Mouse (Mus musculus): ENCODE results near the gene Pax1. TPM values are rescaled to one million over a fixed set of nuclear protein-coding genes. Genes with fewer than 3 reads are reported as not detected.

Pax1 gene
- total and polyA plus RNA-seq, 3 experiments = 0.08 TPM; not detected in 2

DNA sequence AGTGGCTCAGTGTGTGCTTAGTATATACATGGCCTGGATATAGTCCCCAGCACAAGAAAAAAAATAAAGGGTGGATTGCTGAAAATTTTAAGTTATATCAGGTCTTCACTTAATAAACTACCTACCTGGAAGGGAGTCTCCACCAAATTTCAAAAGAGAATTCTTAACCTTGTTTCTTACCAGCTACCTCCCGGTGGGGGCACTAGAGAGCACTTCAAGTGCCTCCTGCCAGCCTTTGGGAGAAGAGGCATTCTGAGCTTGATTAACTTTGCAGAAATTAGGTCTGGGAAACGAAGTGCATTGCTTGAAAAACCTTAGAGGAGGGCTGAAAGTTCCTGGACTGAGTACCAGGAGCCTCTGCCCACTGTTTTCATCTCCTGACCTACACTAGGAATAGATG lies 19.5 kb upstream of the Pax1 start:
- no peak overlapping the region for H3K4me3 ChIP-seq
- intact Hi-C loops (cut with DNase I) = no loop called here
- H3K36me3 ChIP-seq (ENCODE audit: control insufficient read depth, insufficient read depth, low read length) = no peaks in the 10 kb centered on the region
- no peak for TF ChIP-seq EP300 (IDR thresholded peaks at IDR 0.05; ENCODE audit: insufficient read depth, low read depth, low read length)
- peak; percentile 58 for TF ChIP-seq CTCF (IDR thresholded peaks at IDR 0.05)
- no peak for DNase-seq
- H3K79me2 ChIP-seq (replicated peaks; ENCODE audit: control insufficient read depth, insufficient read depth, low read length) = no peaks in the 10 kb centered on the region
- 5% methylated on average over 2 of the region's 2 CpGs for WGBS
- H3K4me1 ChIP-seq (ENCODE audit: control insufficient read depth, insufficient read depth, low read length) = no peaks in the 10 kb centered on the region
- H3K9ac ChIP-seq (ENCODE audit: low read depth, low read length) = no peak overlapping the region
- no peak overlapping the region for H3K27ac ChIP-seq
- H3K27me3 ChIP-seq (ENCODE audit: control insufficient read depth, insufficient read depth, low read length) = no peaks in the 10 kb centered on the region

DNA sequence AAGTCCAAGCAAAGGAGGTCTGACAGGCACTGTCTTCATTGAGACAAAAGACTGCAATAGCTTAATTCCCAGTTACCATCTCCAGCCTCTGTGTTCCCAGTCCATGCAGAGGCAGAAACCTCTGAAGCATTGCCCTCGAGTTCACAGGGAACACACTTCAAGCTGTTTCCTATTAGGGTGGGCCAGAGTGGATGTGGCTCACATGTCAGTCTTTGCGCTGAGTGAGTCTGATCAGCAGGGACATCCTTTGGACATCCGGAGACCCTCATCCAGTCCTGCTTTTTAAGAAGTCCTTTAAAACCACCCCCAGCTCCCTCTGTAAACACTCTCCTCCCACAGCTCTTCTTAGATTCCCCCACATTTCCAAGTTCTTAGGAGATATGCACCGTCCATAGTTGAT lies 2.0 kb upstream of the Pax1 start:
- no peak for TF ChIP-seq EP300 (IDR thresholded peaks at IDR 0.05; ENCODE audit: insufficient read depth, low read depth, low read length)
- no peak overlapping the region for H3K4me3 ChIP-seq
- no peaks in the 10 kb centered on the region for H3K36me3 ChIP-seq (ENCODE audit: control insufficient read depth, insufficient read depth, low read length)
- no peak overlapping the region for H3K9ac ChIP-seq (ENCODE audit: low read depth, low read length)
- 5% methylated on average over 4 of the region's 4 CpGs for WGBS
- no peaks in the 10 kb centered on the region for H3K4me1 ChIP-seq (ENCODE audit: control insufficient read depth, insufficient read depth, low read length)
- no peaks in the 10 kb centered on the region for H3K79me2 ChIP-seq (replicated peaks; ENCODE audit: control insufficient read depth, insufficient read depth, low read length)
- peaks cover 15% of the 10 kb centered on the region for H3K27me3 ChIP-seq (ENCODE audit: control insufficient read depth, insufficient read depth, low read length)
- H3K27ac ChIP-seq = no peak overlapping the region
- intact Hi-C loops (cut with DNase I) = no loop called here
- DNase-seq = no peak

DNA sequence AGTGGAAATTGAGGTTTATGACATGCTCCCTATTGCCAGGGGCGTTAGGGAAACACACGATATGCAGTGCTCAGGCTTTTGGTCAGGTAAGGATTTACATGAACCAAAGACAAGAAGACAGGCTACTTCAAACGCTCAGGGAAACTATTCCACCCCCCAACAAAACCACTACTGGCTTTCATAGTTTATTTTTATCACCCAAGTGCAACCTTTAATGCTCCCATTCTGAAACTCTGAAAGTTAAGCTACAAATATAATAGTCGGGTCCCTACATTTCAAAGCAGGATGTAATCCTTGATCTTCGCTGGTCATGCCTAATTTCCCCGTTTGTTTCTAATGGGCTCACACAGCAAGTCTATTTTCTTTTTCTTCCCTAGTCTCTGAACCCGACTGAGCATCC lies 1.3 kb upstream of the Pax1 start:
- Histone ChIP-seq H3K9ac (ENCODE audit: low read depth, low read length) (no peak overlapping the region), H3K27ac (no peak overlapping the region), H3K4me3 (no peak overlapping the region), H3K79me2 (replicated peaks; ENCODE audit: control insufficient read depth, insufficient read depth, low read length) (no peaks in the 10 kb centered on the region), H3K36me3 (ENCODE audit: control insufficient read depth, insufficient read depth, low read length) (no peaks in the 10 kb centered on the region), H3K27me3 (ENCODE audit: control insufficient read depth, insufficient read depth, low read length) (peaks cover 20% of the 10 kb centered on the region), H3K4me1 (ENCODE audit: control insufficient read depth, insufficient read depth, low read length) (no peaks in the 10 kb centered on the region)
- intact Hi-C loops (cut with DNase I) = no loop called here
- 8% methylated on average over 7 of the region's 7 CpGs for WGBS
- DNase-seq = no peak
- TF ChIP-seq CTCF (IDR thresholded peaks at IDR 0.05) (no peak), EP300 (IDR thresholded peaks at IDR 0.05; ENCODE audit: insufficient read depth, low read depth, low read length) (no peak), POLR2A (IDR thresholded peaks at IDR 0.05; ENCODE audit: insufficient read depth, low read depth, low read length) (no peak)

DNA sequence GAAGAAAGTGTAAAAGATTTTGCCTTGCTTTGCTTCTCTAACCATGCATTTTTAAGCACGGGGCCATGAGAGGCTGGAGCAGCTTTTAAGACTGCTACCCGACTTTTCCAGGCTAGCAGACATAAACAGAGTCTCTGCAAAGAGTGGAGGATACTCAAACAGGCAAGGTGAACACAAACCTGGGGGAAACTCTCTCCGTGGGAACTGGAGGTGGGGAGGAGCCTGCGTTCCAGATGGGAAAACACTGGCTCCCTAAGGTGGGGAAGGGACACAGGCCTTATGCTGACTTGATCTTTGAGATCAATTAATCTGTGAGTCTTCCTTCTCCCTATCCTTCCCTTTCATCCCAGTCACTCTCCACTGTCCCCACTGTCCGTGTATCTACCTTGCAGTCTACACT lies 869 bp upstream of the Pax1 start:
- Histone ChIP-seq H3K27me3 (ENCODE audit: control insufficient read depth, insufficient read depth, low read length) (peaks cover 25% of the 10 kb centered on the region), H3K4me1 (ENCODE audit: control insufficient read depth, insufficient read depth, low read length) (no peaks in the 10 kb centered on the region), H3K9ac (ENCODE audit: low read depth, low read length) (no peak overlapping the region), H3K79me2 (replicated peaks; ENCODE audit: control insufficient read depth, insufficient read depth, low read length) (no peaks in the 10 kb centered on the region), H3K4me3 (no peak overlapping the region), H3K36me3 (ENCODE audit: control insufficient read depth, insufficient read depth, low read length) (no peaks in the 10 kb centered on the region), H3K27ac (no peak overlapping the region)
- DNase-seq = no peak
- no peak for TF ChIP-seq CTCF (IDR thresholded peaks at IDR 0.05)
- no peak for TF ChIP-seq POLR2A (IDR thresholded peaks at IDR 0.05; ENCODE audit: insufficient read depth, low read depth, low read length)
- no peak for TF ChIP-seq EP300 (IDR thresholded peaks at IDR 0.05; ENCODE audit: insufficient read depth, low read depth, low read length)
- 5% methylated on average over 5 of the region's 5 CpGs for WGBS
- intact Hi-C loops (cut with DNase I) = no loop called here

DNA sequence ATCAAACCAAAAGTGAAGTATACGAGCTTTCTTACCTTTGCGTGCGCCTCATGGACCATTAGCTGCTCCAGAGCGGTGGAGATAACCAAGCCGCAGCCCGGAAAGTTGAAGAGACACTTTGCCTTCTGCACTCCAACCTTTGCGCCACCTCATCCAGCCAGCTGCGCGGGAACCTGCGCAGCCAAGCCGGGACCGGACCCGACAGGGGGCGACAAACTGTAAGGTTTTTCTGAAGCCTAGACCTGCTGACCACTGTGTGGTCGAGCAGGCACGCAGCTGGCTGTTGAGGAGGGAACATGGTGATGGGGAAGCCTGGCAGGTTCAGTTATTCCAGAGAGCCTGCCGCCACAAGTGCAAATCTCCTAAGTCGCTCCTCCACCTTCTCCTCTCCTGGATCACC lies 591 bp downstream of the Pax1 start:
- intact Hi-C loops (cut with DNase I) = no loop called here
- no peaks in the 10 kb centered on the region for H3K36me3 ChIP-seq (ENCODE audit: control insufficient read depth, insufficient read depth, low read length)
- H3K79me2 ChIP-seq (replicated peaks; ENCODE audit: control insufficient read depth, insufficient read depth, low read length) = no peaks in the 10 kb centered on the region
- H3K27ac ChIP-seq = no peak overlapping the region
- WGBS = 3% methylated on average over 18 of the region's 18 CpGs
- TF ChIP-seq EP300 (IDR thresholded peaks at IDR 0.05; ENCODE audit: insufficient read depth, low read depth, low read length) = no peak
- peak; percentile 42 for TF ChIP-seq CTCF (IDR thresholded peaks at IDR 0.05)
- no peak overlapping the region for H3K9ac ChIP-seq (ENCODE audit: low read depth, low read length)
- H3K27me3 ChIP-seq (ENCODE audit: control insufficient read depth, insufficient read depth, low read length) = peaks cover 31% of the 10 kb centered on the region
- no peak for DNase-seq
- no peaks in the 10 kb centered on the region for H3K4me1 ChIP-seq (ENCODE audit: control insufficient read depth, insufficient read depth, low read length)
- no peak overlapping the region for H3K4me3 ChIP-seq

DNA sequence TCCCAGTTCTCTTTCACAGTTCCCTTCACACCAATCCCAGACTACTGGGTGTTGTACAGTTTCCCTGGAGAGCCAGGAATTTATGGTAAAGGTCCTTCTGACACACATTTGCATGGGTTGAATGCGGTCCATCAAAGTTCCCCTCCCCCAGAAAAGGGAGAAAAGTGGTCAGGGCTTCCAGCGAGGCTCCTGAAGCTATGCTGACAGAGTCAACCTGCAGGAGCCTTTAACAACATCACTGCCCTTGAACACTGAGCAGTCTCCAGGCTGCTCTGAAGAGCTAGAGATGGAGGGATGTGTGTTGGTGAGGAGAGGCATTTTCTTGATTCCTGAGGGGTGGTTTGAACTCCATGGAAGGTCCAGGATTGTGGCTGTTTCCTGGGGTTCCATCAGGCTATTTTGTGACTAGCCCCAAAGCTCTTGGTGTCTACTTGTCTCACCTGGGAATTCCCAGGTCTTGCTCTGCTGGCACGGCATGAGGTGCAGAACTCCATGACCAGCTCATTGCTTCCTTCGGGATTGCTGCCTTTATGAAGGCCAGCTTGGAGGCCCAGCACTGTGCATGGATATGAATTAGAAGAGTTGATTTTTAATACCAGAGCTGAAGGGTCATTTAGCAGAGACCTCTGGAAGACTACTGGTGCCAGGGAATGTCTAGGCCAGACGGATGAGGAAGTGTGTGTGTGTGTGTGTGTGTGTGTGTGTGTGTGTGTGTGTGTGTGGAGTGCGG lies 1.8 kb downstream of the Pax1 start:
- Histone ChIP-seq H3K36me3 (ENCODE audit: control insufficient read depth, insufficient read depth, low read length) (no peaks in the 10 kb centered on the region), H3K9ac (ENCODE audit: low read depth, low read length) (no peak overlapping the region), H3K27me3 (ENCODE audit: control insufficient read depth, insufficient read depth, low read length) (peaks cover 37% of the 10 kb centered on the region), H3K27ac (no peak overlapping the region), H3K4me3 (no peak overlapping the region), H3K4me1 (ENCODE audit: control insufficient read depth, insufficient read depth, low read length) (no peaks in the 10 kb centered on the region), H3K79me2 (replicated peaks; ENCODE audit: control insufficient read depth, insufficient read depth, low read length) (no peaks in the 10 kb centered on the region)
- TF ChIP-seq EP300 (IDR thresholded peaks at IDR 0.05; ENCODE audit: insufficient read depth, low read depth, low read length) (no peak), CTCF (IDR thresholded peaks at IDR 0.05) (no peak), POLR2A (IDR thresholded peaks at IDR 0.05; ENCODE audit: insufficient read depth, low read depth, low read length) (no peak)
- WGBS = 10% methylated on average over 6 of the region's 6 CpGs
- intact Hi-C loops (cut with DNase I) = no loop called here
- no peak for DNase-seq
